Mouse (Mus musculus): ENCODE data around the gene Gm3033. TPM values are rescaled to one million over a fixed set of nuclear protein-coding genes. Genes with fewer than 3 reads are reported as not detected.
"Not testable (repeated sequence)": the region's sequence is repeated elsewhere in the genome, so short reads cannot be mapped to it uniquely, and the experiment has no call there.

Gm3033 gene
- not detected in 2 replicates for polyA plus RNA-seq (2012)

GRCm38 (mm10) chr14:3845945-3846344, at the start of gene Gm3033:
Gene Gm3033 (plus strand): TSS chr14:3846245.
- not testable (repeated sequence) for TF ChIP-seq GATA1 (IDR thresholded peaks at IDR 0.05; ENCODE audit: low read length)

GRCm38 (mm10) chr14:3809774-3810173, 36.3 kb upstream of the Gm3033 start, which contains the start of gene Gm3002:
Gene Gm3002 (plus strand): TSS chr14:3810074.
- not testable (repeated sequence) for TF ChIP-seq GATA1 (IDR thresholded peaks at IDR 0.05; ENCODE audit: low read length)

- not testable (repeated sequence) for TF ChIP-seq GATA1 (IDR thresholded peaks at IDR 0.05; ENCODE audit: low read length)
These were observed 37.8 kb downstream of the Gm3033 start, which contains the start of gene Gm2916 for GRCm38 (mm10) chr14:3883872-3884271. Gene Gm2916 (plus strand): TSS chr14:3884172.

Other genes with a start within 250 kb of the Gm3033 start
- gene Gm3012, start 211.7 kb upstream of the Gm3033 start, polyA plus RNA-seq (2012): not detected in 2 replicates
- gene Gm3020, start 194.2 kb upstream of the Gm3033 start, polyA plus RNA-seq (2012): not detected in 2 replicates
- not detected in 2 replicates for gene Gm3043, start 157.5 kb upstream of the Gm3033 start, polyA plus RNA-seq (2012)
- gene Gm3002, start 36.2 kb upstream of the Gm3033 start, polyA plus RNA-seq (2012): not detected in 2 replicates
- gene Gm2916, start 37.9 kb downstream of the Gm3033 start, polyA plus RNA-seq (2012): not detected in 2 replicates
- not detected in 2 replicates for gene Gm3029, start 85.5 kb downstream of the Gm3033 start, polyA plus RNA-seq (2012)
- gene Gm3095, start 117.3 kb downstream of the Gm3033 start, polyA plus RNA-seq (2012): not detected in 2 replicates
- not detected in 2 replicates for gene Gm3099, start 152.1 kb downstream of the Gm3033 start, polyA plus RNA-seq (2012)
- gene Gm5796, start 177.7 kb downstream of the Gm3033 start, polyA plus RNA-seq (2012): not detected in 2 replicates
- gene Gm3115, start 237.9 kb downstream of the Gm3033 start, polyA plus RNA-seq (2012): not detected in 2 replicates